Mouse (Mus musculus) macrophage (primary cell): ENCODE results near the gene Trim71. TPM values are rescaled to one million over a fixed set of nuclear protein-coding genes. Genes with fewer than 3 reads are reported as not detected.

ENCODE experiments used
- polyA plus RNA-seq: library from polyadenylated mRNA; stranded (reverse); fragments of 250-400 nt; gene quantifications from 3 replicates; pipeline ENCODE4 v1.2.4, GENCODE M21; 2018; ENCODE audit warnings: inconsistent platforms

The Trim71 gene
- polyA plus RNA-seq, 1 experiment from 2014 or later = not detected

Other genes starting within 250 kb of the Trim71 start
- 0.57 TPM in 1 of 3 replicates, not detected in the others for gene Bcl2a1c, start 234.2 kb downstream of the Trim71 start, polyA plus RNA-seq
- 58.8 to 145 TPM (median 96.5 TPM) in 3 replicates for gene Crtap, start 173.7 kb downstream of the Trim71 start, polyA plus RNA-seq
- 100 to 183 TPM (median 148 TPM) in 3 replicates for gene Glb1, start 163.3 kb downstream of the Trim71 start, polyA plus RNA-seq
- 6.0 to 12.5 TPM (median 9.7 TPM) in 3 replicates for gene Tmppe, start 163.3 kb downstream of the Trim71 start, polyA plus RNA-seq
- not detected in 3 replicates for gene Ccr4, start 59.5 kb downstream of the Trim71 start, polyA plus RNA-seq
- gene C130032M10Rik, start 48.7 kb downstream of the Trim71 start, polyA plus RNA-seq = not detected in 3 replicates
- 13.8 to 17.7 TPM (median 14.6 TPM) in 3 replicates for gene Cnot10, start 75.8 kb upstream of the Trim71 start, polyA plus RNA-seq
- 39.8 to 54.4 TPM (median 39.9 TPM) in 3 replicates for gene Dync1li1, start 124.4 kb upstream of the Trim71 start, polyA plus RNA-seq
- gene Cmtm6, start 166.7 kb upstream of the Trim71 start, polyA plus RNA-seq = 61.4 to 121 TPM (median 79.5 TPM) in 3 replicates
- gene Cmtm7, start 217.5 kb upstream of the Trim71 start, polyA plus RNA-seq = 47.8 to 121 TPM (median 101 TPM) in 3 replicates